Mouse (Mus musculus) CH12.LX (cell line): ENCODE data around the gene Dpp3. TPM values are rescaled to one million over a fixed set of nuclear protein-coding genes. Genes with fewer than 3 reads are reported as not detected.

Experiments used
- DNase-seq: peaks from one replicate; pipeline ENCODE4 v3.0.0-alpha.2; 2013; ENCODE audit errors: extremely low read depth
- H3K27ac ChIP-seq: 2 replicates; pipeline ENCODE4 v1.5.1; 2012; ENCODE audit warnings: low read depth, mild to moderate bottlenecking, control low read depth, moderate library complexity; ENCODE audit not compliant: insufficient read depth
- H3K27me3 ChIP-seq: replicated peaks from 2 replicates; pipeline ENCODE3; 2012; ENCODE audit warnings: inconsistent platforms
- H3K36me3 ChIP-seq, 2 experiments: replicated peaks in 1 of 2; 2 replicates each; pipeline versions ENCODE3 to v1.6.1; 2012; ENCODE audit warnings: inconsistent platforms in 1 of 2, low read length in 1 of 2, mild to moderate bottlenecking in 1 of 2, mixed read lengths in 1 of 2, moderate library complexity in 1 of 2; ENCODE audit not compliant: control insufficient read depth in 1 of 2, insufficient read depth in 1 of 2
- H3K4me1 ChIP-seq, 2 experiments: 2 replicates each; pipeline ENCODE4 v1.6.1; 2012; ENCODE audit warnings: inconsistent platforms in 1 of 2, moderate library complexity in 1 of 2; ENCODE audit not compliant: insufficient read depth in 2 of 2, control insufficient read depth in 1 of 2
- H3K4me2 ChIP-seq: 2 replicates; pipeline ENCODE4 v1.6.1; 2012; ENCODE audit warnings: low read depth, mild to moderate bottlenecking, control low read depth; ENCODE audit not compliant: poor library complexity, insufficient read depth, severe bottlenecking
- H3K4me3 ChIP-seq, 3 experiments: fragments of 150-350 bp in 1 of 3; sonication (generic) in 1 of 3; replicated peaks in 1 of 3; 2 replicates each; pipeline versions ENCODE3 to v1.5.1; 2011 to 2012; ENCODE audit warnings: low read depth in 2 of 3, low read length in 2 of 3, mild to moderate bottlenecking in 2 of 3, moderate library complexity in 2 of 3, control low read depth in 1 of 3, improper control_type of control experiment in 1 of 3, inconsistent platforms in 1 of 3, mixed read lengths in 1 of 3; ENCODE audit not compliant: poor library complexity in 1 of 3
- H3K79me2 ChIP-seq: replicated peaks from 2 replicates; pipeline ENCODE4 v1.6.1; 2012; ENCODE audit warnings: mild to moderate bottlenecking, moderate library complexity; ENCODE audit not compliant: control insufficient read depth, poor library complexity, insufficient read depth, severe bottlenecking; ENCODE audit errors: extremely low read depth
- H3K9ac ChIP-seq: 2 replicates; pipeline ENCODE4 v1.6.1; 2012; ENCODE audit warnings: low read depth, mild to moderate bottlenecking, control low read depth, moderate library complexity; ENCODE audit not compliant: insufficient read depth
- H3K9me3 ChIP-seq: replicated peaks from 2 replicates; pipeline ENCODE3; 2012; ENCODE audit warnings: low read length, inconsistent platforms, mixed read lengths
- BHLHE40 ChIP-seq: IDR thresholded peaks from 2 replicates; pipeline ENCODE4 v1.6.1; 2011; ENCODE audit warnings: mild to moderate bottlenecking, low read depth, low read length, improper control_type of control experiment
- CHD1 ChIP-seq: IDR thresholded peaks from 2 replicates; pipeline ENCODE4 v1.6.1; 2012; ENCODE audit warnings: low read depth, low read length, improper control_type of control experiment, inconsistent platforms
- GABPA ChIP-seq: IDR thresholded peaks from 2 replicates; pipeline ENCODE4 v1.6.1; 2012; ENCODE audit warnings: low read depth, low read length, improper control_type of control experiment, inconsistent platforms; ENCODE audit not compliant: insufficient replicate concordance
- HCFC1 ChIP-seq: IDR thresholded peaks from 2 replicates; pipeline ENCODE4 v1.6.1; 2012; ENCODE audit warnings: low read depth, mild to moderate bottlenecking, inconsistent platforms, low read length, improper control_type of control experiment
- IRF4 ChIP-seq: IDR thresholded peaks from 2 replicates; pipeline ENCODE4 v1.6.1; 2014; ENCODE audit warnings: low read depth, mild to moderate bottlenecking, inconsistent platforms, low read length, improper control_type of control experiment
- JUND ChIP-seq: conservative IDR thresholded peaks from 2 replicates; pipeline ENCODE4 v1.6.1; 2011; ENCODE audit warnings: low read depth, low read length, improper control_type of control experiment
- KAT2A ChIP-seq: IDR thresholded peaks from 2 replicates; pipeline ENCODE4 v1.6.1; 2012; ENCODE audit warnings: low read length, improper control_type of control experiment, inconsistent platforms; ENCODE audit not compliant: insufficient replicate concordance
- MYC ChIP-seq: IDR thresholded peaks from 2 replicates; pipeline ENCODE4 v1.6.1; 2011; ENCODE audit warnings: low read depth, mild to moderate bottlenecking, improper control_type of control experiment, low read length
- NRF1 ChIP-seq: IDR thresholded peaks from 2 replicates; pipeline ENCODE4 v1.6.1; 2014; ENCODE audit warnings: low read depth, mild to moderate bottlenecking, inconsistent platforms, low read length, improper control_type of control experiment, moderate library complexity
- PAX5 ChIP-seq: IDR thresholded peaks from 2 replicates; pipeline ENCODE4 v1.6.1; 2012; ENCODE audit warnings: low read length, inconsistent platforms, mixed read lengths
- POLR2A ChIP-seq: IDR thresholded peaks from 2 replicates; pipeline ENCODE4 v1.6.1; 2011; ENCODE audit warnings: low read depth, mild to moderate bottlenecking, improper control_type of control experiment, low read length
- POLR2AphosphoS2 ChIP-seq: IDR thresholded peaks from 2 replicates; pipeline ENCODE4 v1.6.1; 2011; ENCODE audit warnings: low read depth, low read length, improper control_type of control experiment
- RAD21 ChIP-seq: IDR thresholded peaks from 2 replicates; pipeline ENCODE4 v1.6.1; 2011; ENCODE audit warnings: low read depth, mild to moderate bottlenecking, low read length, improper control_type of control experiment, moderate library complexity
- RCOR1 ChIP-seq: conservative IDR thresholded peaks from 2 replicates; pipeline ENCODE4 v1.6.1; 2012; ENCODE audit warnings: low read depth, mild to moderate bottlenecking, inconsistent platforms, low read length, improper control_type of control experiment
- TBP ChIP-seq: conservative IDR thresholded peaks from 2 replicates; pipeline ENCODE4 v1.6.1; 2011; ENCODE audit warnings: low read depth, low read length, improper control_type of control experiment
- TCF12 ChIP-seq: IDR thresholded peaks from 2 replicates; pipeline ENCODE4 v1.6.1; 2014; ENCODE audit warnings: low read depth, mild to moderate bottlenecking, inconsistent platforms, low read length, improper control_type of control experiment
- UBTF ChIP-seq: IDR thresholded peaks from 2 replicates; pipeline ENCODE4 v1.6.1; 2012; ENCODE audit warnings: low read depth, mild to moderate bottlenecking, inconsistent platforms, low read length, improper control_type of control experiment, moderate library complexity
- ZC3H11A ChIP-seq: IDR thresholded peaks from 2 replicates; pipeline ENCODE4 v1.6.1; 2012; ENCODE audit warnings: low read depth, mild to moderate bottlenecking, inconsistent platforms, low read length, improper control_type of control experiment
- ZKSCAN1 ChIP-seq: IDR thresholded peaks from 2 replicates; pipeline ENCODE4 v1.6.1; 2012; ENCODE audit warnings: low read depth, inconsistent platforms, low read length, improper control_type of control experiment, borderline replicate concordance
- ZMIZ1 ChIP-seq: IDR thresholded peaks from 2 replicates; pipeline ENCODE4 v1.6.1; 2012; ENCODE audit warnings: low read depth, mild to moderate bottlenecking, inconsistent platforms, low read length, improper control_type of control experiment
- ZNF384 ChIP-seq: IDR thresholded peaks from 2 replicates; pipeline ENCODE4 v1.6.1; 2012; ENCODE audit warnings: low read depth, low read length, improper control_type of control experiment, inconsistent platforms
- dilution Hi-C: fragments of 300-500 bp; cut with MboI; formaldehyde crosslinking; loops from 2 replicates; pipeline ENCODE4 v1.14.3; 2020; ENCODE audit warnings: low sequenced_read_pairs; ENCODE audit not compliant: extremely low pct_unique_long_range_greater_than_20kb, extremely low pct_ligation_motif_present
- in situ Hi-C: fragments of 300-500 bp; cut with MboI; formaldehyde crosslinking; loops from 3 replicates; pipeline ENCODE4 v1.14.3; 2019; ENCODE audit warnings: low sequenced_read_pairs, low pct_ligation_motif_present, low pct_unique_long_range_greater_than_20kb, mixed read lengths
- polyA plus RNA-seq: library from polyadenylated mRNA; unstranded; fragments of >175 nt; gene quantifications from 2 replicates; pipeline ENCODE4 v1.2.1, GENCODE M21; 2012; ENCODE audit warnings: low read depth; ENCODE audit not compliant: insufficient read length
- total RNA-seq, 2 experiments: library from RNA; depleted of rRNA; stranded (reverse); fragments of 300-350 nt in 1 of 2; fragments of >200 nt in 1 of 2; gene quantifications; 2 replicates each; pipeline ENCODE4 v1.2.3; 2012 to 2014

Gene Dpp3
- total and polyA plus RNA-seq, 3 experiments: 79.6 to 100.0 (median 89.7) TPM

DNA sequence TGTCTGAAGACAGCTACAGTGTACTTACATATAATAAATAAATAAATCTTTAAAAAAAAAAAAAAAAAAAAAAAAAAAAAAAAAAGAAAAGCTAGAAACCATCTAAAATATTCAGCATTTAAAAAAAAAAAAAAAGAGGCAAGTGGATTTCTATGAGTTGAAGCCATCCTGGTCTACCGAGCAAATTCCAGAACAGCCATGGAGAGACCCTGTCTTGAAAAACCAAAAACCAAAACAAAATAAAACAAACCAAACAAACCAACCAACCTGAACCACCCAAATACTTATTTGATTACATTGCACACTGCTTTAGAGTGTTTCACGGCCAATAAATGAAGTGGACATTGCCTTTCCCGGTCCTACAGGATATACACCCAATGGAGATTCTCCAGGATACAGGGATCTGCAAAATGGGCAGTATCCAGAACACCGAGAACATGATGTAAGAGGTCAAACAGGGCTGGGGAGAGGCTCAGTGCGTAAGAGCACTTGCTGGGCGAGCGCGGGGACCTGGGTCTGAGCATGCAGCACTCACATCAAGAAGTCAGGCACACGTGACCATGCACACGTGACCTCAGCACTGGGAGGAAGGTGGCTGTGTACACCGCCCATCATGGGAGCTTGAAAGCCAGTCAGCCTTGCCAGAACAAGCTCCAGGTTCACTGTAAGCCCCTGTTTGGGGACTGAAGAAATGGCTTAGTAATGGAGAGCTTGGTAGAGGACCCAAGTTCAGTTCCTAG lies 2.8 kb downstream of the Dpp3 start:
- Histone ChIP-seq H3K36me3 (peaks cover 53 to 64% of the 10 kb centered on the region in 2 experiments), H3K9ac (no peak overlapping the region), H3K27ac (no peak overlapping the region), H3K4me3 (no peak overlapping the region), H3K4me1 (peaks cover 13 to 35% of the 10 kb centered on the region in 2 experiments), H3K27me3 (no peaks in the 10 kb centered on the region), H3K9me3 (peaks cover 2% of the 10 kb centered on the region), H3K79me2 (peaks cover 7% of the 10 kb centered on the region), H3K4me2 (no peak overlapping the region)
- no peak for DNase-seq
- dilution Hi-C loops (no loop called here), in situ Hi-C loops (no loop called here)
- TF ChIP-seq ZMIZ1 (no peak), ZNF384 (peak; percentile 43; the same call in 1 of the 2 replicates)

DNA sequence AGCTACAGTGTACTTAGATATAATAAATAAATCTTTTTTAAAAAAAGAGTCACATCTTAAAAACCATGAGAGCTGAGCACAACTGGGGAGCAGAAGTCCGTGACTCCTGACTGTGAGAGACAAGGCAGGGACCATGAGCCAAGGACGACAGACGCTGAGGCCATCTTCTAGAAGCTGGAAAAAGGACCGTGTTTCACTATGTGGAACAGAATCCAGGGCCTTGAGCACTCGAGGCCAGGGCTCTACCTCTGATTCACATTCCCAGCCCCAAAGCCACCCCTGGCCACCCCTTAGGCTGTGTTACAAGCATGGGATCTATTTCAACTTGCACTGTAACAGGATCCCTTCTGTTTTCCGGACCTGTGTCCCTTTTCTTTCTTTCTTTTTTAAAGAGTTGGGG lies 8.4 kb downstream of the Dpp3 start:
- TF ChIP-seq POLR2AphosphoS2: no peak
- no peak for TF ChIP-seq GABPA
- TF ChIP-seq RAD21: no peak
- TF ChIP-seq, all 38 proteins: peak for 0
- H3K9me3 ChIP-seq: no peaks in the 10 kb centered on the region
- H3K4me3 ChIP-seq: no peak overlapping the region
- no peak overlapping the region for H3K9ac ChIP-seq
- DNase-seq: no peak
- no peaks in the 10 kb centered on the region for H3K27me3 ChIP-seq
- no peak overlapping the region for H3K27ac ChIP-seq
- H3K79me2 ChIP-seq: no peaks in the 10 kb centered on the region
- H3K36me3 ChIP-seq: peaks cover 83 to 97% of the 10 kb centered on the region in 2 experiments
- dilution Hi-C loops: no loop called here
- no peak overlapping the region for H3K4me2 ChIP-seq
- H3K4me1 ChIP-seq: peaks cover 0 to 5% of the 10 kb centered on the region in 2 experiments; a peak in 1 of 4 replicates
- in situ Hi-C loops: no loop called here

DNA sequence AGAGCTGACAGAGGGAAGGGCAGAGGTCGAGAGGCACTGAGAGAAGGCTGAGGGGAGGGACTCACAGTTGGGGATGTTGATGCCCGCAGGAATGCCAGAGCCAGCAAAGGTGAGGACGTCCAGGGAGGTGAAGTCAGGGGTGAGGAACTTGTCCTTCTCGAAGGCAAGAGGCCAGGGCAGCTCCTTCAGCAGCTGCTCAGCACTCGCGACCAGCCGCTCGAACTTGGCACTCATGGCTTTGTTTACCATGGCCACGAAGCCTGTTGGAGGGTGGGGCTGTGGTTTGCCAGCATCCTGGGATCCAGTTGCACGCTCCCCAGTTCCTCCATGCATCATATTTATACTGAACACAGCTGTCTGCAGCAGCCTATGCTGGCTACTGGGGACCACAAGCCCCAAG lies 11.3 kb downstream of the Dpp3 start:
- TF ChIP-seq ZMIZ1: no peak
- TF ChIP-seq RCOR1: no peak
- TF ChIP-seq HCFC1: no peak
- TF ChIP-seq TBP: no peak
- TF ChIP-seq IRF4: no peak
- TF ChIP-seq PAX5: no peak
- TF ChIP-seq KAT2A: no peak
- TF ChIP-seq TCF12: no peak
- no peak for TF ChIP-seq JUND
- no peak for TF ChIP-seq ZC3H11A
- TF ChIP-seq MYC: no peak
- TF ChIP-seq BHLHE40: no peak
- no peak for TF ChIP-seq CHD1
- no peak for TF ChIP-seq ZKSCAN1
- TF ChIP-seq UBTF: no peak
- no peak for TF ChIP-seq RAD21
- no peak for TF ChIP-seq NRF1
- no peak for TF ChIP-seq POLR2A
- in situ Hi-C loops: no loop called here

More for the DNA sequence above, 11.3 kb downstream of the Dpp3 start:
- H3K4me1 ChIP-seq: no peaks in the 10 kb centered on the region
- peaks cover 82 to 96% of the 10 kb centered on the region in 2 experiments for H3K36me3 ChIP-seq
- no peaks in the 10 kb centered on the region for H3K27me3 ChIP-seq
- no peak for DNase-seq
- dilution Hi-C loops: no loop called here
- no peak overlapping the region for H3K4me2 ChIP-seq
- H3K79me2 ChIP-seq: no peaks in the 10 kb centered on the region
- no peak overlapping the region for H3K27ac ChIP-seq
- H3K4me3 ChIP-seq: no peak overlapping the region
- no peak overlapping the region for H3K9ac ChIP-seq
- H3K9me3 ChIP-seq: no peaks in the 10 kb centered on the region
